Mouse (Mus musculus) liver, adult 2 months (tissue): Measurements from ENCODE around the gene Olfr547.

Source experiments
- CTCF ChIP-seq: fragments of 200-500 bp; IDR thresholded peaks from 2 replicates; pipeline ENCODE4 v1.5.1; 2011; ENCODE audit warnings: low read depth, low read length, control low read depth
- POLR2A ChIP-seq: fragments of 200-500 bp; IDR thresholded peaks from 2 replicates; pipeline ENCODE4 v1.6.1; 2011; ENCODE audit warnings: low read length, control low read depth; ENCODE audit not compliant: insufficient read depth; ENCODE audit errors: extremely low read depth

- no peak for TF ChIP-seq CTCF
- TF ChIP-seq POLR2A, result no peak
Measured at GRCm38 (mm10) chr7:102549570-102549969, 15.0 kb downstream of the Olfr547 start, which contains the start of gene Olfr549.
